Mouse (Mus musculus) cerebellum, adult 2 months (tissue): Measurements from ENCODE around the gene Cldn14. TPM values are rescaled to one million over a fixed set of nuclear protein-coding genes. Genes with fewer than 3 reads are reported as not detected.

Experiments used
- DNase-seq, 2 experiments: peaks; one replicate each; pipeline ENCODE4 v3.0.0; 2021
- H3K27ac ChIP-seq: fragments of 200-500 bp; 2 replicates; pipeline ENCODE4 v1.5.1; 2012; ENCODE audit warnings: low read length, control low read depth, inconsistent platforms; ENCODE audit not compliant: insufficient read depth
- H3K27me3 ChIP-seq: fragments of 200-500 bp; 2 replicates; pipeline ENCODE4 v1.6.1; 2012; ENCODE audit warnings: inconsistent platforms, mild to moderate bottlenecking, low read length, moderate library complexity; ENCODE audit not compliant: control insufficient read depth, insufficient read depth
- H3K4me1 ChIP-seq: fragments of 200-500 bp; 2 replicates; pipeline ENCODE4 v1.6.1; 2011; ENCODE audit warnings: low read length; ENCODE audit not compliant: control insufficient read depth, insufficient read depth
- H3K4me3 ChIP-seq: fragments of 200-500 bp; replicated peaks from 2 replicates; pipeline ENCODE3; 2011; ENCODE audit warnings: mild to moderate bottlenecking, low read depth, low read length, control low read depth; ENCODE audit not compliant: insufficient read depth
- CTCF ChIP-seq: fragments of 200-500 bp; IDR thresholded peaks from 2 replicates; pipeline ENCODE4 v1.5.1; 2011; ENCODE audit warnings: low read depth, mild to moderate bottlenecking, control low read depth, low read length, moderate library complexity, borderline replicate concordance; ENCODE audit not compliant: insufficient read depth
- POLR2A ChIP-seq: fragments of 200-500 bp; IDR thresholded peaks from 2 replicates; pipeline ENCODE4 v1.6.1; 2011; ENCODE audit warnings: low read length, control low read depth, borderline replicate concordance; ENCODE audit not compliant: insufficient read depth
- WGBS: fragments of 180-500 bp; shearing (Covaris S2); methylation state at CpG from one replicate; pipeline ENCODE4 v1.1.7; 2018; 5-methylcytosine and 5-hydroxymethylcytosine counted together
- polyA plus RNA-seq: library from polyadenylated mRNA; depleted of rRNA; stranded (reverse); fragments of >200 nt; gene quantifications from 2 replicates; pipeline ENCODE4 v1.2.3, GENCODE M21; 2012

The Cldn14 gene
- polyA plus RNA-seq, 1 experiment: 6.6 TPM

GRCm38 (mm10) chr16:93961099-93961646 is 47.5 kb downstream of the Cldn14 start:
- Histone ChIP-seq H3K4me1 (no peaks in the 10 kb centered on the region; the same call in 1 of the 2 replicates), H3K27me3 (no peaks in the 10 kb centered on the region), H3K4me3 (no peak overlapping the region), H3K27ac (no peak overlapping the region)
- DNase-seq: no peak
- TF ChIP-seq CTCF (no peak), POLR2A (no peak)
- 91% methylated on average over 11 of the region's 11 CpGs for WGBS

GRCm38 (mm10) chr16:93960495-93960894 is 48.1 kb downstream of the Cldn14 start:
- Histone ChIP-seq H3K27ac (no peak overlapping the region), H3K4me3 (no peak overlapping the region), H3K27me3 (no peaks in the 10 kb centered on the region), H3K4me1 (no peaks in the 10 kb centered on the region; the same call in 1 of the 2 replicates)
- no peak for TF ChIP-seq CTCF
- no peak for TF ChIP-seq POLR2A
- WGBS: 95% methylated on average over 4 of the region's 4 CpGs
- no peak for DNase-seq

- Histone ChIP-seq H3K4me1 (no peaks in the 10 kb centered on the region; the same call in 1 of the 2 replicates), H3K4me3 (no peak overlapping the region), H3K27ac (no peak overlapping the region), H3K27me3 (no peaks in the 10 kb centered on the region)
- no peak for DNase-seq
- 17% methylated on average over 12 of the region's 12 CpGs for WGBS
- TF ChIP-seq POLR2A (no peak), CTCF (no peak)
Observed at GRCm38 (mm10) chr16:93957402-93957801, 51.2 kb downstream of the Cldn14 start.

GRCm38 (mm10) chr16:93956986-93957385 is 51.7 kb downstream of the Cldn14 start:
- no peak for TF ChIP-seq POLR2A
- TF ChIP-seq CTCF: no peak
- no peaks in the 10 kb centered on the region; the same call in 1 of the 2 replicates for H3K4me1 ChIP-seq
- no peak overlapping the region for H3K27ac ChIP-seq
- H3K27me3 ChIP-seq: no peaks in the 10 kb centered on the region
- 15% methylated on average over 7 of the region's 7 CpGs for WGBS
- no peak for DNase-seq
- H3K4me3 ChIP-seq: no peak overlapping the region

GRCm38 (mm10) chr16:93947396-93947795 is 61.2 kb downstream of the Cldn14 start:
- TF ChIP-seq CTCF: no peak
- DNase-seq: no peak
- no peak overlapping the region for H3K27ac ChIP-seq
- no peak overlapping the region for H3K4me3 ChIP-seq
- no peaks in the 10 kb centered on the region; the same call in 1 of the 2 replicates for H3K27me3 ChIP-seq
- 90% methylated on average over 4 of the region's 4 CpGs for WGBS
- no peaks in the 10 kb centered on the region for H3K4me1 ChIP-seq

- no peak for DNase-seq
- Histone ChIP-seq H3K27me3 (no peaks in the 10 kb centered on the region; the same call in 1 of the 2 replicates), H3K4me1 (no peaks in the 10 kb centered on the region), H3K4me3 (no peak overlapping the region), H3K27ac (no peak overlapping the region)
- no peak for TF ChIP-seq CTCF
- 42% methylated on average over 6 of the region's 6 CpGs for WGBS
Observed at GRCm38 (mm10) chr16:93944301-93944700, 64.3 kb downstream of the Cldn14 start.

- Histone ChIP-seq H3K4me1 (no peaks in the 10 kb centered on the region), H3K27ac (no peak overlapping the region), H3K27me3 (no peaks in the 10 kb centered on the region; the same call in 1 of the 2 replicates), H3K4me3 (no peak overlapping the region)
- no peak for TF ChIP-seq POLR2A
- DNase-seq: no peak
- 97% methylated on average over 10 of the region's 10 CpGs for WGBS
Observed at GRCm38 (mm10) chr16:93942796-93943502, 65.7 kb downstream of the Cldn14 start.

- DNase-seq: no peak
- no peaks in the 10 kb centered on the region; the same call in 1 of the 2 replicates for H3K27me3 ChIP-seq
- 50% methylated on average over 10 of the region's 10 CpGs for WGBS
- H3K4me3 ChIP-seq: no peak overlapping the region
- H3K4me1 ChIP-seq: no peaks in the 10 kb centered on the region
- TF ChIP-seq CTCF: no peak
- TF ChIP-seq POLR2A: no peak
- H3K27ac ChIP-seq: no peak overlapping the region
Observed at GRCm38 (mm10) chr16:93941781-93942567, 66.7 kb downstream of the Cldn14 start.
